Mouse (Mus musculus) brain, adult 2 months (tissue): ENCODE data around the gene Rps15a.

Source experiments
- DNase-seq: peaks from one replicate; pipeline ENCODE4 v3.0.0; 2011; ENCODE audit warnings: low read depth, low spot score

Rps15a gene

GRCm38 (mm10) chr7:118116787-118117538 lies 975 bp upstream of the Rps15a start:
- DNase-seq: no peak

DNA sequence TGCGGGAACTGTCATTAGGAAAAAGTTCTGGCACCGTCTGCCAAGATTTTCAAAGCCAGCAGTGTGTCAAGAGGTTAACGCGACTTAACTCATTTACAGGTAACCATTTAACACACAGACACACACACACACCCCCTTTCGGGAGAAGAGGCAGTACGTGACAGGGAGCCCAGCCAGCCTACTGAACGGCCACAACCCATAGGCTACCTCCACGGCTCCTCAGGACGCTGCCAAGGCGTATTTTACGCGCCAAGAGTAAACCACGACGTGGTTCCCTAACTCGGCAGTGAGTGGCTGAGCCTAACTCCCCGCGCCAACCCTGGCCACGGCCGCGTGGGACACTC lies 483 bp downstream of the Rps15a start:
- DNase-seq: no peak

GRCm38 (mm10) chr7:118113541-118114297 lies 2.3 kb downstream of the Rps15a start:
- no peak for DNase-seq

DNA sequence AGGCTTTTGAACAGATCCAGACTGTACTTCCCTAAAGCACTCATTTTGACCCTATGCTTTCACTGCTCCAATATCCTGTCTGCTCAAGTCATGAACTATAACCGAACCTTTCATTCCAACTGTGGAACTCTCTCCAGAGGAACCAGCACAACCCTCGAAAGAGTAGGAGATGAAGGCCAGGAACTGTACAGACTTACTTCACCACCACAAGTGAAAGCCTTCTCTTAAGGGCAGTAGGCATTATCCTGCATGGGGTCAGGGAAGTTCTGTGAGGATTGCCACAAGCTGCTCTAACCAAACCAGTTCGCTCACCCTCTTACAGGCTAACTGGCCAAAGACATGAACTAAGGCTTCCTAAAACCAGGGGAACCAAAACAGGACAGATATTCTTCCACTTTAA lies 4.9 kb downstream of the Rps15a start:
- no peak for DNase-seq

DNA sequence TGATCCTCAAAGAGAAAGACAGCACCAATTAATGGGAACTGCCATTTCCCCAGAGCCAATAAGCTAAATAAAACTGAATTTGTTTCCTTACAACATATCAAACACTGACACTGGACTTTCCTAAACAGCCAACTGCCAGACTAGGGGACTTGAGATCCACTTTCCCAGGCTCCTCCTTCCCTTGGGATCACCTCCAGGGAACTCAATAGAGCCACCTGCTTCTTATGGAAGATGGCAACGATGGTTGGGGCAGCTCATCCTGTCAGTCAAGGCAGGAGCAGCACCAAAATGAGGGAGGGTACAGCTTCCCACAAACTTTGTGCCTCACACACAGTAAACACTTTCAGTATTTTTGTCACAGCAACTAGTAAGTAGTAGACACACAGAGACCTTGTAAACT lies 8.3 kb downstream of the Rps15a start:
- DNase-seq: no peak

DNA sequence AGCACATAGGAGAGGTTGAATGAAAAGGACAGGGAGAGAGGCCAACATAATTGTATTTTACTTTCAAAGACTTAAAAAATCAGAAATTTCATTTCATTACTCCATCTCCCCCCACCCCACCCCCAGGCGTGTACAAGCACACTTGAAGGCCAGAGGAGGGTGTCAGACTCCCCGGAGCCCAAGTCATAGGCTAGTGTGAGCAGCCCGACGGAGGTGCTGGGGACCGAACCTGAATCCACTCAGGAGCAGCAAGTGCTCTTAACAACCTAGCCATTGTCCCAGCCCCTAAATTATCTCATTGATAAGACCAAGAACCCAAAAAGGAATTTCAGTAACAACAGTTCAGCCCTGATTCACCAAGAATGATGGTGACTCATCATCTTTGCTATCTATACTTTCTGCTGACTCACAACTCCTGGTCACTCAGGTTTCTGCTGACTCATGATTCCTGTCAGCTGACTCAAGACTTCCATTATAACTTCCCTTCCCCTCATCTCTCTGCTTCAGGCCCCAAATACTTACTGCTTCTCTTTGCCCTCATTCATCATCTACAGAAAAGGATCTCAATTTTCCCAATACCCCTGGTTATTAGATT lies 11.4 kb downstream of the Rps15a start:
- DNase-seq: peak; percentile 74

GRCm38 (mm10) chr7:118103462-118104379 lies 12.3 kb downstream of the Rps15a start:
- DNase-seq: no peak

GRCm38 (mm10) chr7:118102678-118103461 lies 13.1 kb downstream of the Rps15a start:
- DNase-seq: no peak

- peak; percentile 90 for DNase-seq
Observed at GRCm38 (mm10) chr7:118102231-118102630, 13.8 kb downstream of the Rps15a start.

DNA sequence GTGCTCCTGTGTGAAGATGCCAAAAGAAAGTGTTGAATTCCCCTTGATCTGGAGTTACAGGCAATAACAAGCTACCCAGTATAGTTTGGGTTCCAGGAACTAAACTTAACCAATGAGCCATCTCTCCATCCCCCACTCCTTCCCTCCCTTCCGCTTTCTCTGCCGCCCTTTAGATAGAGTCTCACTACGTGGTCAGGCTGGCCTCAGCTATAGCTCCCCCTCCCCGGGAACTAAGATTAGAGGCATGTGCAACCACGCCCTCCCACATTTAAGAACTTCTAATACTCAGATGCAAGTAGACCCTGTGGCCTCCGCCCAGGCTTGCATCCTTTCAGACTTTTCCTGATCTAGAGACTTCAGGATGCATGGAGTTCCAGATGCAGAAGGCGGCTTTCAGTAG lies 18.4 kb downstream of the Rps15a start:
- DNase-seq: no peak

GRCm38 (mm10) chr7:118079987-118080386 lies 36.0 kb downstream of the Rps15a start:
- DNase-seq: no peak

- DNase-seq: no peak
Observed at GRCm38 (mm10) chr7:118079097-118079496, 36.9 kb downstream of the Rps15a start.

DNA sequence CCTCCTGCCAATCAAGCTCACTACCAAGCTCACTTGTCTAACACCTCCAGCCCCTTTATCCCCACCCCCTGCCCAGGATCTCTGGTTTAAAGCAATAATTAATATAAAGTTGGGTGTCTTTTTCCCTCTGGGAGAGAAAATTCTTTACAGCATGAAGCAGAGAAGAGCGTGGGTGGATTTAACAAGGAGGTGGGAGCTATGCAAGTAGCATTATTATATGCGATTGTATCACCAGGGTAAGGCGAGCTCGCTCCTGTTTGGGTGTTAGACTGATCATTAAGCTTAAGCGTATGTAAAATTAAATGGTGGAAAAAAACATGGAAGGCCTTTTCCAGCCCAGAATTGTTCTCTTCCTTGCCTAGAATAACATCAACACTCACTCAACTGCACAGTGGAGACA lies 48.7 kb downstream of the Rps15a start:
- DNase-seq: peak; percentile 64

- DNase-seq: no peak
Observed at GRCm38 (mm10) chr7:118056300-118056699, 59.7 kb downstream of the Rps15a start.
